Mouse (Mus musculus) hematopoietic multipotent progenitor cell, adult 10-12 weeks (in vitro differentiated cells): ENCODE data around the gene Egflam. TPM values are rescaled to one million over a fixed set of nuclear protein-coding genes. Genes with fewer than 3 reads are reported as not detected.

Experiments used
- polyA plus RNA-seq: library from polyadenylated mRNA; stranded (reverse); fragments of >175 nt; gene quantifications from 2 replicates; pipeline ENCODE4 v1.2.3, GENCODE M21; 2012; ENCODE audit warnings: low replicate concordance

Egflam gene
- polyA plus RNA-seq, result 0.26 TPM in 1 of 2 replicates, not detected in the other

DNA sequence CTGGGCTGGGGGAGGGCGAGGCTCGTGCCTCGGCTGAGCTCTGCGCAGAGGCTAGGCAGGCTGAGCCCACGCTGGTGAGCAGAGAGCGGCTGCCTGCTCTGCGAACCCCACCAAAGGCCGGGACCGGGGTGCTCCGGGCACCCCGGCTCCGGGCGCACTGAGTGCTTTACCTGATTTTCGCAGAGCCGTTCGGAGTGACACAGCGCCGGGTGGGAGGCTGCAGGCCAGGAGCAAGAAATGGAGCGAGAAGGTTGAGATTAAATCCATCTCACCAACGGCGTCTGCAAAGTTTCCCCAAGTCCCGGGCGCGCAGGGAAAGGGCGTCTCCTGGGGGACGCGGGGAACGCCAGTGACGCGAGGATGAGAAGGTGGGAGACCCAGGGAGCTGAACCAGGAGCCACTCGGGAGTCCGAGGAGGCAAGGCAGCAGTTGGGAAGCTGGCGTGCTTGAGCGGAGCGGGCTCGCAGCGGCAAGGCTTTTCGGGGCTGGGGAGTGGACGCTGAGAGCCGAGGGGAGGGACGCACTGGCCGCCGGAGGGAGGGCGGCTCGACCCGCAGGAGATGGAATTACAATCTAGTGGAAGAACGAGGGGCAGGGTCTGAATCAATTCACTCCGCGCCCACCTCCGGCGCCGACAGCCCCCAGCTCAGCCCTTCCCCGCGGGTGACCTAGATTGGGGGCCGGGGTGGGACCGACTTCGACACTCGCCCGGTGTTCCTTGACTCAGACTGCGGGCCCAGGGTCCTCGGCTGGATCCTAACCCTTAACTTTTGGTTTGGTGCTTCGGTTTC is at the start of gene Egflam:
Egflam (minus strand) TSS at position 578 of the 791 bp plus-strand sequence.

